Mouse (Mus musculus): ENCODE measurements around the gene Fut8. TPM values are rescaled to one million over a fixed set of nuclear protein-coding genes. Genes with fewer than 3 reads are reported as not detected.

The Fut8 gene
- 15.5 TPM for polyA plus RNA-seq (2017; shearing (Covaris generic))

GRCm38 (mm10) chr12:77237950-77238530 is at the start of gene Fut8:
Gene Fut8, plus strand, starts transcription at chr12:77238125.

